Mouse (Mus musculus) neural tube, embryonic 11.5 days (tissue): ENCODE results near the gene Nop10. TPM values are rescaled to one million over a fixed set of nuclear protein-coding genes. Genes with fewer than 3 reads are reported as not detected.

Experiments used
- ATAC-seq: fragments of 200-750 bp; cut with Nextera tagmentation; 2 replicates; pipeline ENCODE4 v1.8.0; 2017; ENCODE audit warnings: moderate number of reproducible peaks, mild to moderate bottlenecking, moderate TSS enrichment, moderate library complexity; ENCODE audit not compliant: insufficient read depth, low FRiP score, low TSS enrichment
- DNase-seq: peaks from one replicate; pipeline ENCODE4 v3.0.0-alpha.2; 2015; ENCODE audit warnings: low spot score
- H3K27ac ChIP-seq: fragments of 300-500 bp; sonication (generic); 2 replicates; pipeline ENCODE4 v1.5.1; 2014; ENCODE audit warnings: low read depth, mild to moderate bottlenecking, low read length
- H3K27me3 ChIP-seq: fragments of 300-500 bp; sonication (generic); 2 replicates; pipeline ENCODE4 v1.6.1; 2014; ENCODE audit warnings: mild to moderate bottlenecking, low read length, mixed read lengths; ENCODE audit not compliant: control insufficient read depth, insufficient read depth
- H3K36me3 ChIP-seq: fragments of 300-500 bp; sonication (generic); 2 replicates; pipeline ENCODE4 v1.6.1; 2014; ENCODE audit warnings: mild to moderate bottlenecking, low read length, moderate library complexity, mixed read lengths; ENCODE audit not compliant: control insufficient read depth, insufficient read depth
- H3K4me1 ChIP-seq: fragments of 300-500 bp; sonication (generic); 2 replicates; pipeline ENCODE4 v1.6.1; 2014; ENCODE audit warnings: low read length, mixed read lengths; ENCODE audit not compliant: control insufficient read depth, insufficient read depth
- H3K4me2 ChIP-seq: fragments of 300-500 bp; sonication (generic); 2 replicates; pipeline ENCODE4 v1.6.1; 2014; ENCODE audit warnings: low read depth, mild to moderate bottlenecking, moderate library complexity
- H3K4me3 ChIP-seq: fragments of 300-500 bp; sonication (generic); 2 replicates; pipeline ENCODE4 v1.5.1; 2014; ENCODE audit warnings: low read depth, low read length
- H3K9ac ChIP-seq: fragments of 300-500 bp; sonication (generic); 2 replicates; pipeline ENCODE4 v1.6.1; 2014; ENCODE audit warnings: mild to moderate bottlenecking, low read length
- H3K9me3 ChIP-seq: fragments of 300-500 bp; sonication (generic); 2 replicates; pipeline ENCODE4 v1.6.1; 2016; ENCODE audit warnings: low read length; ENCODE audit not compliant: control insufficient read depth
- WGBS: fragments of 180-500 bp; shearing (Covaris S2); extraction: QIAGEN DNeasy Blood & Tissue Kit; methylation state at CpG from one replicate; pipeline ENCODE4 v1.1.7; 2014; 5-methylcytosine and 5-hydroxymethylcytosine counted together
- polyA plus RNA-seq: library from polyadenylated mRNA; unstranded; fragments of >200 nt; fragmentation: Nextera tagmentation; extraction: Ambion mirVana; gene quantifications from 2 replicates; pipeline ENCODE4 v1.2.1, GENCODE M21; 2014

Nop10 gene
- polyA plus RNA-seq, 1 experiment from 2014 or later, result 167 TPM

DNA sequence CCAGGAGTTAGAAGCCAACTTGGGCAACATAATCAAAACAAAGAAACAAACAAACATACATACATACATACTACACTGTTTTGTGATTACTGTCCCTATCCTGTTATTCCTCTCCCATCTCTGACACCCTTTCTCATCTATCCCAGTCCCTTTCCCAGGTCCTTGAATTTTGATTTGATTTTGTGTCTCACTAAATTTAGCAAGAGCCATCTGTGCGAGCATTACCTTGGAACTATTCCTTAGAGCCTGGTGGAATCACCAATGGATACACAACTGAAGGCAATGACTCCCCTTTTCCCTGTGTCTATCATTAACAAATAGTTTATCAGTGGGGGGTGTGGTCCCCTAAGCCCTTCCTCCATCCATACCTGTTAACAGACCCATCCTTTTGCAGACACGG lies 31.1 kb downstream of the Nop10 start:
- Histone ChIP-seq H3K9ac (no peak overlapping the region), H3K27me3 (no peaks in the 10 kb centered on the region), H3K4me2 (no peak overlapping the region), H3K4me1 (no peaks in the 10 kb centered on the region), H3K4me3 (no peak overlapping the region), H3K9me3 (no peaks in the 10 kb centered on the region), H3K36me3 (no peaks in the 10 kb centered on the region), H3K27ac (no peak overlapping the region)
- 88% methylated on average over 2 of the region's 2 CpGs for WGBS
- DNase-seq (no peak), ATAC-seq (no peak)

- Histone ChIP-seq H3K4me1 (no peaks in the 10 kb centered on the region), H3K27me3 (no peaks in the 10 kb centered on the region), H3K9ac (no peak overlapping the region), H3K36me3 (no peaks in the 10 kb centered on the region), H3K9me3 (no peaks in the 10 kb centered on the region), H3K27ac (no peak overlapping the region), H3K4me2 (no peak overlapping the region), H3K4me3 (no peak overlapping the region)
- DNase-seq (no peak), ATAC-seq (no peak)
- 91% methylated on average over 3 of the region's 3 CpGs for WGBS
These were observed 34.5 kb downstream of the Nop10 start for GRCm38 (mm10) chr2:112296211-112296610.

DNA sequence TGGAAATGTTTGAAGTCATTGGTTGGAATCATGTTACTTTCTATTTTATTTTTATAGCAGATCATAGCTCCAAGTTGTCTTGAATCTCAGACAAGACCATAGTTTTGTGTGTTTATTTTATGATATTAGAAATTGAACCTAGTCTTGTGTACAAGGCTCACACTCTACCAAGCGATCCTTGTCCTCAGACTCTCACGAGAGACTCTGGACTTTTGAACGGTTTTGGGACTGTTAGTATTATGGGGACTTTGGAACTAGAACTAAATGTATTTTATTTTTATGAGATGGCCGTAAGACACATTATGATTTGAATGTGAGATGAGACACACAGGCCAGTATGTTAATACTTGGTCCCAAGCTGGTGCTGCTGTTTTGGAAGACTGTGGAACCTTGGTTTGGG lies 36.5 kb downstream of the Nop10 start:
- Histone ChIP-seq H3K36me3 (no peaks in the 10 kb centered on the region), H3K9me3 (no peaks in the 10 kb centered on the region), H3K27ac (no peak overlapping the region), H3K27me3 (no peaks in the 10 kb centered on the region), H3K4me2 (no peak overlapping the region), H3K4me1 (no peaks in the 10 kb centered on the region), H3K9ac (no peak overlapping the region), H3K4me3 (no peak overlapping the region)
- no peak for DNase-seq
- no peak for ATAC-seq
- 94% methylated on average over 4 of the region's 4 CpGs for WGBS

DNA sequence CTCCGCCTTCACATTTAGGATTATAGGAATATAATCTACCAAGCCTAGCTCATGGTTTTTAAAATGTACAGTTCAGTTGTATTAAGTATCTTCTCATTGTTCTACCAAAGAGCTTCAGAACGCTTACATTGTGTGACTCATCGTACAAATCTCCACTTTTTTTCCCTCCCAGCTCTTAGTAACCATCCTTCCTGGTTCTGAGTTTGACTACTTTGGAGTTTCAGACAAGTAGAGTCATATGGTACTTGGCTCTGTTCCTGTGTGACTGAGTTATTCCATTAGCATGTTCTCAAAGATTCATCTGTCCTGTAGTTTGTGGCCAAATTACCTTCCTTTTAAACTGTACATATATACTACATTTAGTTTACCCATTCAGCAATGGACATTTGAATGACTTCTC lies 46.9 kb downstream of the Nop10 start:
- 90% methylated on average over 3 of the region's 3 CpGs for WGBS
- no peak for ATAC-seq

DNA sequence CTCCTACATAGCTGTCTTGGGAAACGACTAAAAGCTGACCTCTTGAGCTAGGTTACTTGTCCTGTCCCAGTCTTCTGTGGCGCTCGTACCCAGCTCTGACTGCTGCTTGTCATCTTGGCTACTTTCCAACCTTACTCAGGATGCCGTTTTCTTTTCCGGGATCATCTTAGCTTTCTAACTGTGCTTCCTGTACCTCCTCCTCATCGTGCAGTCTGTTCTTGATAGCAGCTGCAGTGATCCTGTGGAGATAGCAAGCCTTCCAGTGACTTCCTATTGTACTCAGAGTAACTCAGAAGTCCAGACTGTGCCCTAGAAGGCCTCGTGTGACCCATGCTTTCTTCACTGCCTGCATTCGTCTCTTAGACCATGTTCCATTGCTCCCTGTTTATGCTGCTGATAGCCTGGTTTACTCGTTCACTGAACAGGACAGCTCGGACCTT lies 47.5 kb downstream of the Nop10 start:
- no peaks in the 10 kb centered on the region for H3K9me3 ChIP-seq
- DNase-seq, result no peak
- H3K4me1 ChIP-seq, result no peaks in the 10 kb centered on the region
- WGBS, result 86% methylated on average over 10 of the region's 10 CpGs
- H3K27me3 ChIP-seq, result no peaks in the 10 kb centered on the region
- no peak overlapping the region for H3K9ac ChIP-seq
- H3K27ac ChIP-seq, result no peak overlapping the region
- no peak for ATAC-seq
- no peaks in the 10 kb centered on the region for H3K36me3 ChIP-seq
- no peak overlapping the region for H3K4me2 ChIP-seq
- no peak overlapping the region for H3K4me3 ChIP-seq

More for the DNA sequence above, 46.9 kb downstream of the Nop10 start:
- H3K36me3 ChIP-seq, result no peaks in the 10 kb centered on the region
- H3K4me2 ChIP-seq, result no peak overlapping the region
- H3K9ac ChIP-seq, result no peak overlapping the region
- H3K4me1 ChIP-seq, result no peaks in the 10 kb centered on the region
- no peak overlapping the region for H3K27ac ChIP-seq
- no peak for DNase-seq
- no peak overlapping the region for H3K4me3 ChIP-seq
- no peaks in the 10 kb centered on the region for H3K9me3 ChIP-seq
- no peaks in the 10 kb centered on the region for H3K27me3 ChIP-seq

Other genes starting within 250 kb of the Nop10 start
- not detected in 2 replicates for gene Olfr1310, start 249.2 kb upstream of the Nop10 start, polyA plus RNA-seq
- not detected in 2 replicates for gene Olfr1311, start 237.5 kb upstream of the Nop10 start, polyA plus RNA-seq
- not detected in 2 replicates for gene Olfr1312, start 211.7 kb upstream of the Nop10 start, polyA plus RNA-seq
- gene Olfr1313, start 184.1 kb upstream of the Nop10 start, polyA plus RNA-seq, result not detected in 2 replicates
- gene Olfr1314, start 165.1 kb upstream of the Nop10 start, polyA plus RNA-seq, result not detected in 2 replicates
- not detected in 2 replicates for gene Olfr1315-ps1, start 146.5 kb upstream of the Nop10 start, polyA plus RNA-seq
- not detected in 2 replicates for gene Olfr1316, start 126.9 kb upstream of the Nop10 start, polyA plus RNA-seq
- gene Olfr1317, start 121.6 kb upstream of the Nop10 start, polyA plus RNA-seq, result not detected in 2 replicates
- not detected in 2 replicates for gene Olfr1318, start 107.7 kb upstream of the Nop10 start, polyA plus RNA-seq
- 9.7 and 12.8 TPM in 2 replicates for gene Lpcat4, start 22.5 kb upstream of the Nop10 start, polyA plus RNA-seq
- gene Nutm1, start 2.6 kb upstream of the Nop10 start, polyA plus RNA-seq, result not detected in 2 replicates
- 15.3 and 15.4 TPM in 2 replicates for gene Slc12a6, start 3.9 kb downstream of the Nop10 start, polyA plus RNA-seq
- gene Gm21985, start 4.4 kb downstream of the Nop10 start, polyA plus RNA-seq, result not detected in 2 replicates
- 122 and 124 TPM in 2 replicates for gene Emc4, start 106.1 kb downstream of the Nop10 start, polyA plus RNA-seq
- 54.6 and 55.2 TPM in 2 replicates for gene Katnbl1, start 117.3 kb downstream of the Nop10 start, polyA plus RNA-seq
- 11.1 and 11.6 TPM in 2 replicates for gene Emc7, start 193.1 kb downstream of the Nop10 start, polyA plus RNA-seq
- not detected in 2 replicates for gene Chrm5, start 218.8 kb downstream of the Nop10 start, polyA plus RNA-seq
- gene Aven, start 231.0 kb downstream of the Nop10 start, polyA plus RNA-seq, result 7.7 and 7.8 TPM in 2 replicates